Mouse (Mus musculus): ENCODE results near the gene Rnf113a2. TPM values are rescaled to one million over a fixed set of nuclear protein-coding genes. Genes with fewer than 3 reads are reported as not detected.

The Rnf113a2 gene
- polyA plus RNA-seq, 1 experiment from 2014 or later, result 23.0 TPM

DNA sequence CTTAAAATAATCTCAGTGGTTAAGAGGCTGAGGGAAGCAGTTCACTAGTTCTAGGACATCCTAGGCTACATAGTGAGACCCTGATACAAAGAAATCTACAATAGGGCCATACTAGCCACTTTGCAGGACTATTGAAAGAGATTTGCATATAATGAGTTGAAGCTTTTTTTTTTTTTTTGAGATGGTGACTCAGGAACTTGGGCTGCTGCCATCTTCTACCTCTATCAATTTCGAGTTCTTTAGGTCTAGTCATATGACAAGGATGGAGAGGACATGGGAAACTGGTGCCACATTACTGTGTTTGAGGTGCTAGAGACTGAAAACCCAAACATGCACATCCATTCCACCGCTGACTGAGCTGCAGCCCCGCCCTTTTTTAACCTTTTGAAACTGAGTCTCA lies 7.0 kb downstream of the Rnf113a2 start:
- no peaks in the 10 kb centered on the region for H3K9me3 ChIP-seq
- WGBS, result 65% methylated on average over 3 of the region's 3 CpGs
- H3K9ac ChIP-seq, result no peak overlapping the region
- H3K4me1 ChIP-seq, result no peaks in the 10 kb centered on the region
- H3K36me3 ChIP-seq (replicated peaks), result no peaks in the 10 kb centered on the region
- no peaks in the 10 kb centered on the region for H3K27me3 ChIP-seq (replicated peaks)
- H3K4me3 ChIP-seq, result no peak overlapping the region
- no peak overlapping the region for H3K4me2 ChIP-seq
- no peak for ATAC-seq (replicated peaks)
- no peak overlapping the region for H3K27ac ChIP-seq

GRCm38 (mm10) chr12:84429825-84430224 lies 12.8 kb downstream of the Rnf113a2 start:
- ATAC-seq (replicated peaks), result no peak
- 89% methylated on average over 2 of the region's 2 CpGs for WGBS
- peaks cover 11% of the 10 kb centered on the region for H3K36me3 ChIP-seq (replicated peaks)
- no peak overlapping the region for H3K9ac ChIP-seq
- no peak overlapping the region for H3K4me3 ChIP-seq
- H3K4me2 ChIP-seq, result no peak overlapping the region
- H3K27ac ChIP-seq, result no peak overlapping the region
- no peaks in the 10 kb centered on the region for H3K9me3 ChIP-seq
- no peaks in the 10 kb centered on the region for H3K27me3 ChIP-seq (replicated peaks)
- H3K4me1 ChIP-seq, result no peaks in the 10 kb centered on the region

- no peak overlapping the region for H3K9ac ChIP-seq
- H3K27ac ChIP-seq, result no peak overlapping the region
- H3K36me3 ChIP-seq (replicated peaks), result peaks cover 10% of the 10 kb centered on the region
- ATAC-seq (replicated peaks), result no peak
- H3K4me2 ChIP-seq, result no peak overlapping the region
- WGBS, result 84% methylated on average over 2 of the region's 2 CpGs
- no peaks in the 10 kb centered on the region for H3K4me1 ChIP-seq
- no peak overlapping the region for H3K4me3 ChIP-seq
- H3K9me3 ChIP-seq, result no peaks in the 10 kb centered on the region
- H3K27me3 ChIP-seq (replicated peaks), result no peaks in the 10 kb centered on the region
Observed at GRCm38 (mm10) chr12:84438697-84439096, 21.7 kb downstream of the Rnf113a2 start.

GRCm38 (mm10) chr12:84442526-84442925 lies 25.5 kb downstream of the Rnf113a2 start:
- no peak overlapping the region for H3K4me2 ChIP-seq
- no peaks in the 10 kb centered on the region for H3K4me1 ChIP-seq
- no peak overlapping the region for H3K4me3 ChIP-seq
- no peak for ATAC-seq (replicated peaks)
- no peak overlapping the region for H3K27ac ChIP-seq
- no peak overlapping the region for H3K9ac ChIP-seq
- H3K9me3 ChIP-seq, result no peaks in the 10 kb centered on the region
- H3K27me3 ChIP-seq (replicated peaks), result no peaks in the 10 kb centered on the region
- H3K36me3 ChIP-seq (replicated peaks), result peaks cover 8% of the 10 kb centered on the region
- 79% methylated on average over 4 of the region's 4 CpGs for WGBS

GRCm38 (mm10) chr12:84447386-84447785 lies 30.4 kb downstream of the Rnf113a2 start:
- WGBS, result 69% methylated on average over 1 of the region's 1 CpGs
- Histone ChIP-seq H3K4me2 (no peak overlapping the region), H3K36me3 (replicated peaks) (no peaks in the 10 kb centered on the region), H3K4me1 (peaks cover 17% of the 10 kb centered on the region), H3K4me3 (no peak overlapping the region), H3K27me3 (replicated peaks) (no peaks in the 10 kb centered on the region), H3K9me3 (no peaks in the 10 kb centered on the region), H3K9ac (no peak overlapping the region), H3K27ac (no peak overlapping the region)
- ATAC-seq (replicated peaks), result no peak

- H3K27ac ChIP-seq, result no peak overlapping the region
Observed at GRCm38 (mm10) chr12:84448181-84448580, 31.2 kb downstream of the Rnf113a2 start.

GRCm38 (mm10) chr12:84449887-84450286 lies 32.9 kb downstream of the Rnf113a2 start:
- peaks cover 25% of the 10 kb centered on the region for H3K4me1 ChIP-seq
- no peaks in the 10 kb centered on the region for H3K36me3 ChIP-seq (replicated peaks)
- no peaks in the 10 kb centered on the region for H3K9me3 ChIP-seq
- H3K27me3 ChIP-seq (replicated peaks), result no peaks in the 10 kb centered on the region
- H3K4me3 ChIP-seq, result peak overlapping the region; percentile 73
- WGBS, result 47% methylated on average over 10 of the region's 10 CpGs
- no peak overlapping the region for H3K27ac ChIP-seq
- no peak for ATAC-seq (replicated peaks)
- H3K4me2 ChIP-seq, result peak overlapping the region; percentile 96
- no peak overlapping the region for H3K9ac ChIP-seq

More at GRCm38 (mm10) chr12:84448181-84448580, 31.2 kb downstream of the Rnf113a2 start:
- H3K9ac ChIP-seq, result no peak overlapping the region
- H3K9me3 ChIP-seq, result no peaks in the 10 kb centered on the region
- peaks cover 25% of the 10 kb centered on the region for H3K4me1 ChIP-seq
- no peaks in the 10 kb centered on the region for H3K36me3 ChIP-seq (replicated peaks)
- no peak overlapping the region for H3K4me2 ChIP-seq
- 84% methylated on average over 6 of the region's 6 CpGs for WGBS
- H3K27me3 ChIP-seq (replicated peaks), result no peaks in the 10 kb centered on the region
- ATAC-seq (replicated peaks), result no peak
- H3K4me3 ChIP-seq, result no peak overlapping the region

GRCm38 (mm10) chr12:84450351-84450717 lies 33.3 kb downstream of the Rnf113a2 start:
- peak overlapping the region; percentile 59 for H3K9ac ChIP-seq
- peaks cover 25% of the 10 kb centered on the region for H3K4me1 ChIP-seq
- H3K36me3 ChIP-seq (replicated peaks), result no peaks in the 10 kb centered on the region
- under 1% methylated on average over 6 of the region's 6 CpGs for WGBS
- peak overlapping the region; percentile 96 for H3K4me2 ChIP-seq
- H3K27me3 ChIP-seq (replicated peaks), result no peaks in the 10 kb centered on the region
- H3K4me3 ChIP-seq, result peak overlapping the region; percentile 73
- no peak; the same call in 1 of the 2 replicates for ATAC-seq (replicated peaks)
- no peaks in the 10 kb centered on the region for H3K9me3 ChIP-seq
- peak overlapping the region; percentile 77 for H3K27ac ChIP-seq

DNA sequence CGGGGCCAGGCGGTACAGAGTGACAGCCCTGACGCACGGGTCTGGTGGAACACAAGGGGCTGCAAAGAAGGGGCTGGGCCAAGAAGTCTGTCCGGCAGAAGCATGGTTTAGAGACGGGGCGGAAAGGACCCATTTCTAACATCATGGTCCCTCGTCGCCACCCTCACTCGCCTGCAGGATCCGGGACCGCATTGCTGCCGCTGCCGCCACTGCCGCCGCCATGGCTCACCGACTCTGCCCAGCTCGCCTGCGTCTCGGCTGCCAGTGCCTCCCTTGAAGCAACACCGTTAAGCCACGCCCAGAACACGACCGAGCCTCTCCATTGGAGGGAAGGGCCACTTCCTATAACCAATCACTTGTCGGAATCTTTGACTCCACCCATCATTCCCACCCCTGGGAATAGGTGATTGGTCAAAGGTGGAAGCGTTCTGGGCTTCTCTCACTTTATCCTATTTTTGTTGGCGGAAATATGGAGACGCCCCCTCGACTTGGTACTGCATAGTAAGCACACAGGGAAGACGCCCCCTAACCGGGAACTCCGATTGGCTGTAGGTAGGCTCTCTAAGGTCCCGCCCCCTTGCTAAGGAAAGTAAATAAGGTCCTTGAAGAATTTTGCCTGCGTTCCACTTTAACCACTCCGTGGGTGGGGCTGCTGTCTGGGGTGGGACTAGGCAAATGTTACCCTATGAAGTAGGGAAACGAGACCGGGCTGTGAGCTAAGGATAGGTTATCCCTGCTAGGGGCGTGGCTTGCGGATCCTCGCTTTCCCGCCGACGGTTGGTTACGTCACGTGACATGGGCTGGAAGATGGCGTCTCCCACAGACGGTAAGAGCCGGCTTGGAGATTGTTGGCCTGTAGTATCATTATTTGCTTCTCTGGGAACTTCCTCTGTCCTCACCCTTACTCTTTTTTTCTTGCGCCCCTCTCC lies 34.0 kb downstream of the Rnf113a2 start, which contains the start of the genes Aldh6a1 and Lin52:
Aldh6a1 (minus strand) TSS at position 287 of the 929 bp plus-strand sequence.
Lin52 (plus strand) TSS at position 705 of the 929 bp plus-strand sequence.
- under 1% methylated on average over 49 of the region's 49 CpGs for WGBS
- peak within 1 kb of the TSS; percentile 70 for H3K9ac ChIP-seq
- H3K36me3 ChIP-seq (replicated peaks), result no peaks in the 10 kb centered on the region
- peak within 1 kb of the TSS; percentile 96 for H3K4me2 ChIP-seq
- peak within 1 kb of the TSS; percentile 73 for H3K4me3 ChIP-seq
- peaks cover 25% of the 10 kb centered on the region for H3K4me1 ChIP-seq
- H3K27me3 ChIP-seq (replicated peaks), result no peaks in the 10 kb centered on the region
- peak within 1 kb of the TSS; percentile 77 for H3K27ac ChIP-seq
- ATAC-seq (replicated peaks), result peak; percentile 98
- no peaks in the 10 kb centered on the region for H3K9me3 ChIP-seq

DNA sequence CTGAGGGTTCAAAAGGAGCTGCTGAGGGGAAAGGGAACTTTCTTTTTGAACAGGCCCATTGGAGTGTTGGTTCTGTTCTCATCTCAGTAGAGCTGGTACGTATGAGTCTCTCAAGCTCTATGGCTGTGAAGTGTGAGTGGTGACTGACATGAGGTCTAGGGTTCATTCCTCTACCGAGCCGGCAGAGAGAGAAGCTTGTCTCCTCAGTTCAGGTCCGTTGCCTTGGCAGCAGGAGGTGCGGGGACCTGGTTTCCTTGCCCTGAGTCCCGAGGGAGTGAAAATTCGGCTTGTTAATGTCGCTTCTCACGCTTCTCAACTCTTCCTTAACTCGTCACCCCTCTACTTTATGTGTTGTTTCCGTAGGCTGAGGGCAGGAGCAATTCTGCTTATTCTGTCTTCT lies 34.8 kb downstream of the Rnf113a2 start:
- no peaks in the 10 kb centered on the region for H3K9me3 ChIP-seq
- H3K27ac ChIP-seq, result peak overlapping the region; percentile 77
- H3K27me3 ChIP-seq (replicated peaks), result no peaks in the 10 kb centered on the region
- 0 out of 2 replicates have a peak, but pooled peaks cover 1% of the 10 kb centered on the region for H3K36me3 ChIP-seq (replicated peaks)
- H3K4me2 ChIP-seq, result peak overlapping the region; percentile 96
- no peak for ATAC-seq (replicated peaks)
- H3K4me1 ChIP-seq, result peaks cover 25% of the 10 kb centered on the region
- peak overlapping the region; percentile 73 for H3K4me3 ChIP-seq
- WGBS, result 2% methylated on average over 11 of the region's 11 CpGs
- peak overlapping the region; percentile 70 for H3K9ac ChIP-seq

DNA sequence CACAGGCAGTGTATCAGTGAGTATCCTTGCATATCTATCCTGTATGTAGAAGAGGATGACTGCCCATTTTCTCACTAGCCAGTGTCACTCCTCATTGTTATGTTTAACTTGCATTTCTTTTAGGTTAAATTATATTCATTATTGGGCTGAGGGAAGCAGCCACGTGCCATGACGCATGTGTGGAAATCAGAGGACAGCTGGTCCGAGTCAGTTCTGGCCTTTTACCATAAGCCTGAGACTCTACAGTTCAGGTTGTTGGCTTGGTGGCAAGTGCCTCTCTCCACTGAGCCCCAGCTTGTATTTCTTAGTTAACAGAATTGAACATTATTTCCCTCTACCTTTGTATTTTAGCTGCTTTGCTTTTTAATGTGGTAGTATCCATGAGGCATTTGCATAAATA lies 39.9 kb downstream of the Rnf113a2 start:
- H3K4me3 ChIP-seq, result no peak overlapping the region
- H3K4me1 ChIP-seq, result peaks cover 13% of the 10 kb centered on the region
- H3K27ac ChIP-seq, result no peak overlapping the region
- H3K27me3 ChIP-seq (replicated peaks), result no peaks in the 10 kb centered on the region
- no peak overlapping the region for H3K9ac ChIP-seq
- ATAC-seq (replicated peaks), result no peak
- WGBS, result 88% methylated on average over 3 of the region's 3 CpGs
- no peak overlapping the region for H3K4me2 ChIP-seq
- H3K9me3 ChIP-seq, result no peaks in the 10 kb centered on the region
- H3K36me3 ChIP-seq (replicated peaks), result peaks cover 21% of the 10 kb centered on the region

DNA sequence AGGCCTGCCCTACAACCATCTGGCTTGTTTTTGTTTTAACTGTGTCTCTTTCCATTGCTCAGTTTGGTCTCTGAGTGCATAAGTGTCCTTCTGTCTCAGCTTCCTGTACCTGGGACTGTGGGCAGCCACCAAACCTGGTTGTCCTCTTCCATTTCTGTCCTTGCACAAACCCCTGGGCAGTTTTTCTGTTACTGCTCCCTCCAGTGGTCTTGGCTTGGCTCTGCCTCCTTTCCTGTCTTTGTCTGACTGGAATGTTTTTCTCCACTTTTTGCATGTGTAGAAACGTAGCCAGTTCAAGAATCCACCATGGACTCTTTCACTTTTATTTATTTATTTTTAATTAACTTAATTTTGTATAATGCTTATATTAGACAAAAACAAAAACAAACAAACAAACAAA lies 42.8 kb downstream of the Rnf113a2 start:
- H3K4me2 ChIP-seq, result no peak overlapping the region
- no peaks in the 10 kb centered on the region for H3K9me3 ChIP-seq
- no peaks in the 10 kb centered on the region for H3K4me1 ChIP-seq
- H3K27me3 ChIP-seq (replicated peaks), result no peaks in the 10 kb centered on the region
- no peak overlapping the region for H3K4me3 ChIP-seq
- H3K9ac ChIP-seq, result no peak overlapping the region
- ATAC-seq (replicated peaks), result no peak
- 67% methylated on average over 1 of the region's 1 CpGs for WGBS
- H3K27ac ChIP-seq, result no peak overlapping the region
- peaks cover 34% of the 10 kb centered on the region for H3K36me3 ChIP-seq (replicated peaks)
